Mouse (Mus musculus) heart, adult 2 months (tissue): ENCODE data around the gene Agap1. TPM values are rescaled to one million over a fixed set of nuclear protein-coding genes. Genes with fewer than 3 reads are reported as not detected.

Experiments
- DNase-seq, 2 experiments: peaks; one replicate each; pipeline ENCODE4 v3.0.0; 2021
- H3K27ac ChIP-seq: fragments of 200-600 bp; 2 replicates; pipeline ENCODE4 v1.8.1; 2022
- H3K27me3 ChIP-seq: fragments of 200-500 bp; 2 replicates; pipeline ENCODE4 v1.6.1; 2012; ENCODE audit warnings: mild to moderate bottlenecking, low read length, inconsistent platforms, mixed read lengths; ENCODE audit not compliant: control insufficient read depth, insufficient read depth
- H3K36me3 ChIP-seq: fragments of 200-500 bp; 2 replicates; pipeline ENCODE4 v1.6.1; 2012; ENCODE audit warnings: low read length, inconsistent platforms; ENCODE audit not compliant: control insufficient read depth, insufficient read depth
- H3K4me1 ChIP-seq: fragments of 200-500 bp; 2 replicates; pipeline ENCODE4 v1.6.1; 2011; ENCODE audit warnings: low read length; ENCODE audit not compliant: control insufficient read depth, insufficient read depth
- H3K4me3 ChIP-seq: fragments of 200-600 bp; 2 replicates; pipeline ENCODE4 v1.8.1; 2022
- H3K79me2 ChIP-seq: fragments of 200-500 bp; replicated peaks from 2 replicates; pipeline ENCODE4 v1.6.1; 2012; ENCODE audit warnings: mild to moderate bottlenecking, inconsistent platforms, low read length, moderate library complexity, mixed read lengths; ENCODE audit not compliant: control insufficient read depth, insufficient read depth
- H3K9ac ChIP-seq: fragments of 200-500 bp; 2 replicates; pipeline ENCODE4 v1.6.1; 2012; ENCODE audit warnings: low read depth, mild to moderate bottlenecking, control low read depth, inconsistent platforms, low read length, mixed read lengths
- CTCF ChIP-seq: fragments of 200-600 bp; IDR thresholded peaks from 2 replicates; pipeline ENCODE4 v1.8.1; 2022; ENCODE audit warnings: antibody characterized with exemption, mild to moderate bottlenecking, moderate library complexity
- EP300 ChIP-seq: fragments of 200-500 bp; IDR thresholded peaks from 2 replicates; pipeline ENCODE4 v1.6.1; 2011; ENCODE audit warnings: low read depth, low read length, control low read depth; ENCODE audit not compliant: insufficient read depth
- POLR2A ChIP-seq: fragments of 200-500 bp; IDR thresholded peaks from 2 replicates; pipeline ENCODE4 v1.6.1; 2011; ENCODE audit warnings: mild to moderate bottlenecking, low read depth, low read length, control low read depth; ENCODE audit not compliant: insufficient read depth
- WGBS: fragments of 180-500 bp; shearing (Covaris S2); methylation state at CpG from one replicate; pipeline ENCODE4 v1.1.7; 2018; 5-methylcytosine and 5-hydroxymethylcytosine counted together
- intact Hi-C: fragments of 180-260 bp; cut with DNase I; formaldehyde crosslinking; loops from one replicate; pipeline ENCODE4 v1.15.1; 2025
- polyA plus RNA-seq: library from polyadenylated mRNA; depleted of rRNA; stranded (reverse); fragments of >200 nt; gene quantifications from 2 replicates; pipeline ENCODE4 v1.2.3, GENCODE M21; 2012
- total RNA-seq, 2 experiments: library from RNA; stranded (reverse); gene quantifications; 2 replicates each; pipeline ENCODE4 v1.2.3; 2021

Gene Agap1
- total and polyA plus RNA-seq, 3 experiments: 11.4 to 62.1 (median 59.0) TPM

GRCm38 (mm10) chr1:89707756-89708480 lies 253.3 kb downstream of the Agap1 start:
- no peak overlapping the region for H3K9ac ChIP-seq
- peaks cover 17% of the 10 kb centered on the region for H3K4me1 ChIP-seq
- no peaks in the 10 kb centered on the region for H3K36me3 ChIP-seq
- peak overlapping the region; percentile 15; the same call in 1 of the 2 replicates for H3K27ac ChIP-seq
- TF ChIP-seq EP300 (no peak), CTCF (no peak), POLR2A (no peak)
- H3K79me2 ChIP-seq: no peaks in the 10 kb centered on the region
- 72% methylated on average over 15 of the region's 15 CpGs for WGBS
- DNase-seq: no peak
- H3K27me3 ChIP-seq: no peaks in the 10 kb centered on the region
- intact Hi-C loops: no loop called here
- H3K4me3 ChIP-seq: no peak overlapping the region

DNA sequence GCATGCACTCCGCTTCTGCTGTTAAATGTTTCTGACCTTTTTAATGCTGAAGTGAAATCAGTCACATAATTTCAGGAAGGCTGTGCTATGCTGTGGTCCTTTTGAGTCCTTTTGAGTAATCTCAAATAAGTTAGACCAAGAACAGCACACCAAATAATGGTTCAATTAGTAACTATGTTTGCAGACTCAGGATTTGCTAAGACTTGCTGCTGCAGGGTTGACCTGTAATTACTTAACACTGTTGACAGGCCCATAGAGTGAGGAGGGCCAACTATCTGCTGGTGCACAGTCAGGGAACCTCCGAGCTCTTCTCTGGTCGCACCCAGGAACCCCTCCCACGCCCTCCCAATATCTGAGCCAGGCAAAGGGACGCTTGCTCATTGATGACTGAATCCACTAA lies 255.2 kb downstream of the Agap1 start:
- no peaks in the 10 kb centered on the region for H3K79me2 ChIP-seq
- no peak for DNase-seq
- WGBS: 71% methylated on average over 5 of the region's 5 CpGs
- no peak overlapping the region for H3K27ac ChIP-seq
- peaks cover 16% of the 10 kb centered on the region for H3K4me1 ChIP-seq
- no peaks in the 10 kb centered on the region for H3K27me3 ChIP-seq
- H3K36me3 ChIP-seq: no peaks in the 10 kb centered on the region
- no peak for TF ChIP-seq POLR2A
- TF ChIP-seq CTCF: no peak
- no peak for TF ChIP-seq EP300
- intact Hi-C loops: no loop called here
- H3K4me3 ChIP-seq: no peak overlapping the region
- no peak overlapping the region for H3K9ac ChIP-seq

DNA sequence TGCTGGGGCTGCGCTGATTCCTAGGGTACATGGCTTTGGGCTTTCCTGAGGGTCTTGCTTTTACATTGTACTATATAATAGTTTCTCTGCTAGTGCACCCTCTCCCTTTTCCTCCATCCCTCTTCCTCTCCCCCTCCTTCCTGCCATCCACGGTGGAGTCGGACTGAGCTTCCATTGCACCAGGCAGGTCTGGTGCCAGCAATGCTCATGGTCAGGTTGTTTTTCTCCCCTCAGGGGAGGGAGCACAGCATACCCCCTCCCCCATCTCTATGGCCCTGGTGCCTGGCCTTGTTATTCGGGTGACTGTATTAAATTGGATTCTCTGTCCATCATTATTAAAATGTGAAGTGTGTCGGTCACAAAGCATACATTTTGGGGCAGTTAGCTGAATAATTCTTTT lies 259.1 kb downstream of the Agap1 start:
- H3K4me1 ChIP-seq: peaks cover 6% of the 10 kb centered on the region; the same call in 1 of the 2 replicates
- 72% methylated on average over 5 of the region's 5 CpGs for WGBS
- H3K27me3 ChIP-seq: no peaks in the 10 kb centered on the region
- DNase-seq: no peak
- no peak overlapping the region for H3K27ac ChIP-seq
- H3K9ac ChIP-seq: no peak overlapping the region
- TF ChIP-seq CTCF: no peak
- no peak for TF ChIP-seq POLR2A
- no peak for TF ChIP-seq EP300
- intact Hi-C loops: no loop called here
- H3K4me3 ChIP-seq: no peak overlapping the region
- no peaks in the 10 kb centered on the region for H3K79me2 ChIP-seq
- H3K36me3 ChIP-seq: no peaks in the 10 kb centered on the region

DNA sequence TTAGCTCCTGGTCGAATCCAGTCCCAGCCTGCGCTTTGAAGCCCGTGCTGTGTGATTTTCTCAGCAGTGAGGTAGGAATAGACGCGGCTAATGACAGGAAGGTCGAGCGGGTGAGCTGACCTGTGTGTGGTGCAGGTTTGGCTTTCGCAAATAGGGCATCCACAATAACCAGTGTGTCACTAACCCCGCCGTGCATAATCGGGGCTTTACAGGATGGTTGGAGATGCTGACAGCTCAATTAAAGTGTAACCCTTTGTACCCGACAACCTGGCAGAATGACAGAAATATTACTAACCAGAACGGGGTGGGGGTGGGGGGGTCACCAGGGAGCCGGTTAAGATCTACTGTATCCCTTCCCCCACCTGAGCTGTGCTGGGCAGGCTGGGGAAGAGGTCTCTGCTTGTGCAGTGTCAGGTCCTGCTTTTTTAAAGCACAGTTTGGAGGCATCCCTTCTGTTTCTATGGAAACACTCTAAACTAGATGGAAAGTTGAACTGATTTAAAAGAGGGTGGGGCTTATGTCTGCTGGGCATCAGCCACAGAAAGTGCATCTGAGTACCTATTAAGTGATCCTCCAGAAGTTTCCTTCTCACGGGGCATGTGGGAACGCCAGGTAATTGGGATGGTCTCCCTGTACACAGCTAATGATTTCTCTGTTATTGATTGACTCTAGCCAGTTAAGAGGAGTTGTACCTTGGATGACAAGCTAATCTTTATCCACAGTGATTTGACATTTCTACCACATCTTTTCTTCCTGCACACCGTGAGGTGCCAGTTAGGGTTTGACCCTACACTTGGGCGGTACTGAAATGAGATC lies 259.8 kb downstream of the Agap1 start:
- intact Hi-C loops: no loop called here
- TF ChIP-seq EP300: no peak
- H3K9ac ChIP-seq: no peak overlapping the region
- DNase-seq: no peak
- WGBS: 77% methylated on average over 18 of the region's 18 CpGs
- H3K79me2 ChIP-seq: no peaks in the 10 kb centered on the region
- H3K36me3 ChIP-seq: no peaks in the 10 kb centered on the region
- no peak overlapping the region for H3K4me3 ChIP-seq
- no peak overlapping the region for H3K27ac ChIP-seq
- no peaks in the 10 kb centered on the region for H3K27me3 ChIP-seq
- peaks cover 5% of the 10 kb centered on the region; the same call in 1 of the 2 replicates for H3K4me1 ChIP-seq

DNA sequence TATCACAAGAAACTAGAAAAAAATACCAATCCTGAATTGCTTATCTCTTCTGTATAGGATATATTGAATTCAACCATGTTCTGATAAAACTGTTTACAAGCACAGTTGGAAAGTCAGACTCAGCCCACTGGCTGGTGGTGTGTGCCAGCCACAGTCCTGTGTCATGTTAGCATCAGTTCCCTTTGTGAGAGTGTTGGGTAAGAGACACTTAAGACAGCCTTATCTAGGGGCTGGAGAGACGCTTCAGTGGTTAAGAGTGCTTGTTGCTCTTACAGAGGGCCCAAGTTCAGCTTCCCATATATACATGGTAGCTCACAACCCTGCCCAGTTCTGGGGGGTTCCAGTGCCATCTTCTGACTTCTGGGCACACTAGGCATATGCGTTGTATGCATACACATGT lies 261.6 kb downstream of the Agap1 start:
- Histone ChIP-seq H3K4me1 (peaks cover 2% of the 10 kb centered on the region; the same call in 1 of the 2 replicates), H3K79me2 (no peaks in the 10 kb centered on the region), H3K36me3 (no peaks in the 10 kb centered on the region), H3K27ac (no peak overlapping the region), H3K9ac (no peak overlapping the region), H3K4me3 (no peak overlapping the region), H3K27me3 (no peaks in the 10 kb centered on the region)
- TF ChIP-seq POLR2A: no peak
- no peak for TF ChIP-seq EP300
- no peak for TF ChIP-seq CTCF
- 95% methylated on average over 2 of the region's 2 CpGs for WGBS
- no peak for DNase-seq
- intact Hi-C loops: no loop called here

- Histone ChIP-seq H3K27ac (no peak overlapping the region), H3K9ac (no peak overlapping the region), H3K4me1 (peaks cover 3% of the 10 kb centered on the region; the same call in 1 of the 2 replicates), H3K79me2 (no peaks in the 10 kb centered on the region), H3K4me3 (no peak overlapping the region), H3K27me3 (no peaks in the 10 kb centered on the region), H3K36me3 (no peaks in the 10 kb centered on the region)
- intact Hi-C loops: no loop called here
- no peak for DNase-seq
- TF ChIP-seq CTCF (no peak), POLR2A (no peak), EP300 (no peak)
- 86% methylated on average over 4 of the region's 4 CpGs for WGBS
Observed at GRCm38 (mm10) chr1:89717100-89717499, 262.5 kb downstream of the Agap1 start.
